ENCODE assay signal across 17 mouse cellular contexts in the genomic region with DNA sequence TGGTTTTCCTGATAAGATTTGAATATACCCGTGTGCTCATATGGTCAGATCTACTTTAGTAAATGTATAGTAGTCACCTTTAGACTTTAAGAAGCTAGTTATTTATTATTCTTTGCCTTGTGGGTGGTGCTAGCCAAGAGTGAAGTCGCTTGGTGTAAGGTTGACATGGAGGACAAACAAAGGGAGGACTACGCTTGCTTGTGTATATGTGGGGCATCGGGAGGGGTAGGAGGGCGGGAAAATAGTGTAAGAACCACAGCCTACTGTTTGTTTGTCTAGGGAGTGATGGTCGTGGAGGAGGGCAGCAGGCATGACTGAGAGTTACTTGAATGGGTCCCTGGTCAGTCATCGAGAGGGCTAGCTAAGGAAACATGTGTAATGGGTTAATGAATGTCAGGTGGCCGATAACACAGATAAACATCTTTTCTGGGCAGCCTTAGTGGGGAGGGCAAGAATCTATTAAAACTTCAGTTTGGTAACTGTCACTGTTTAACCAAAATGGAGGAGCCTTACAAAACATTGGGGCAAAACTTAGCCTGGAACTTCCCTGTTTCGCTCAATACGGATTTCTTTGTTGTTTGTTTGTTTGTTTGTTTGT. TPM values are rescaled to one million over a fixed set of nuclear protein-coding genes. Genes with fewer than 3 reads are reported as not detected.
DNase-seq lines count a peak whose midpoint lies in the region; ATAC-seq and TF ChIP-seq lines count a peak whose summit lies in the region.
"Had no signal": no experiment of that assay in that cellular context is flagged by ENCODE, and none has a peak within 500 bp of the region (broad histone marks: within the 10 kb centered on the region; RNA-seq: fewer than 3 reads in every experiment).

No protein-coding gene starts in this region.

- H3K9me3 ChIP-seq in E14TG2a.4 (ENCODE audit: low read length): no peaks in the 10 kb centered on the region
- H3K9me3 ChIP-seq in intestine, embryonic 15.5 days: no peaks in the 10 kb centered on the region
- H3K9me3 ChIP-seq: heart, embryonic 13.5 days had no signal

- H3K4me2 ChIP-seq in intestine, embryonic 15.5 days (replicated peaks): no peak overlapping the region
- H3K4me2 ChIP-seq: heart, embryonic 13.5 days had no signal

- 36% methylated on average over 10 of the region's 10 CpGs for WGBS in intestine, embryonic 15.5 days
- WGBS in macrophage (ENCODE audit: missing documents): 51% methylated on average over 10 of the region's 10 CpGs

- H3K27ac ChIP-seq in intestine, embryonic 15.5 days: no peak overlapping the region
- peak overlapping the region; percentile 52 for H3K27ac ChIP-seq in macrophage
- H3K27ac ChIP-seq: heart, embryonic 13.5 days had no signal

- peaks cover 75% of the 10 kb centered on the region for H3K4me1 ChIP-seq in E14TG2a.4 (replicated peaks; ENCODE audit: low read depth, low read length)
- H3K4me1 ChIP-seq in intestine, embryonic 15.5 days (replicated peaks): peaks cover 3% of the 10 kb centered on the region; the same call in 1 of the 2 replicates

- 0 out of 2 replicates have a peak, but pooled peaks have one; percentile 22 for ATAC-seq in intestine, embryonic 15.5 days
- ATAC-seq: midbrain, embryonic 16.5 days; Patski had no signal

- peaks cover 20% of the 10 kb centered on the region for H3K27me3 ChIP-seq in E14TG2a.4 (ENCODE audit: insufficient read depth, low read length)
- H3K27me3 ChIP-seq in intestine, embryonic 15.5 days (replicated peaks): no peaks in the 10 kb centered on the region
- H3K27me3 ChIP-seq: CH12.LX, Patski had no signal

- peak overlapping the region; percentile 76 for H3K4me3 ChIP-seq in E14TG2a.4 (replicated peaks; ENCODE audit: low read length)
- no peak overlapping the region for H3K4me3 ChIP-seq in intestine, embryonic 15.5 days (replicated peaks)
- H3K4me3 ChIP-seq in macrophage (ENCODE audit: inconsistent target): no peak overlapping the region
- H3K4me3 ChIP-seq: erythroblast, embryonic 14.5 days; heart, embryonic 13.5 days had no signal

- no peaks in the 10 kb centered on the region for H3K36me3 ChIP-seq in E14TG2a.4 (ENCODE audit: insufficient read depth, low read length)
- no peaks in the 10 kb centered on the region for H3K36me3 ChIP-seq in intestine, embryonic 15.5 days
- no peaks in the 10 kb centered on the region for H3K36me3 ChIP-seq in macrophage (ENCODE audit: inconsistent target)
- H3K36me3 ChIP-seq: heart, embryonic 13.5 days had no signal

- no peaks in the 10 kb centered on the region for H3K79me2 ChIP-seq in macrophage (ENCODE audit: inconsistent target)

- H3K9ac ChIP-seq in intestine, embryonic 15.5 days: no peak overlapping the region
- H3K9ac ChIP-seq: heart, embryonic 13.5 days had no signal

- DNase-seq in 416B (ENCODE audit: low read depth): peak; percentile 45
- no peak for DNase-seq in lung, postnatal 14 days
- DNase-seq in adrenal gland, postnatal 14 days: no peak
- no peak for DNase-seq in cerebellum, adult 9-10 months
- DNase-seq: cerebellum, adult 2 months; gastrocnemius, postnatal 25 days; kidney, postnatal 14 days; right cerebral cortex, postnatal 25 days; thymus, adult 18-20 months had no signal

- no peak for TF ChIP-seq CTCF in E14TG2a.4 (conservative IDR thresholded peaks at IDR 0.05; ENCODE audit: low read length)

RNA-seq across cellular contexts. Expression of a gene that starts 37.3 kb away (rescaled TPM):
- 27.3 and 30.3 TPM in 2 replicates for polyA plus RNA-seq in intestine, embryonic 15.5 days (2015; fragmentation: Nextera tagmentation; extraction: Ambion mirVana)
- 100 to 1,000 TPM in 1 of 26 experiments, 10 to 100 TPM in 25; 16.0 to 133 (median 71.5) TPM for total RNA-seq in macrophage (2018; cell fraction: chromatin; rRNA removed)
- total RNA-seq in macrophage (2018; cell fraction: cytosol; rRNA removed): 10 to 100 TPM in 20 of 26 experiments, 1 to 10 TPM in 6; 7.9 to 16.2 (median 12.3) TPM
- 100 to 1,000 TPM in 1 of 26 experiments, 10 to 100 TPM in 25; 12.4 to 135 (median 47.8) TPM for total RNA-seq in macrophage (2018; cell fraction: nucleus; rRNA removed)
- polyA plus RNA-seq in macrophage (2018): 2.2 to 3.2 TPM (median 2.7 TPM) in 3 replicates
- total RNA-seq in adrenal gland, postnatal 14 days (2021): 16.6 and 17.7 TPM in 2 replicates
